Mouse (Mus musculus) limb, embryonic 11.5 days (tissue): ENCODE measurements at regions not wholly inside any gene's neighbourhood (a gene's known extent, or its start where the extent isn't known, plus 50 kb on each side); places are given as distances from the start of the nearest gene placed in this dataset.

Experiments used
- ATAC-seq: fragments of 200-750 bp; cut with Nextera tagmentation; 2 replicates; pipeline ENCODE4 v1.8.0; 2017; ENCODE audit warnings: low read depth; ENCODE audit not compliant: insufficient number of reproducible peaks, low FRiP score, low TSS enrichment
- DNase-seq: peaks from one replicate; pipeline ENCODE4 v3.0.0-alpha.2; 2015; ENCODE audit warnings: low spot score
- H3K27ac ChIP-seq: fragments of 300-500 bp; sonication (generic); replicated peaks from 2 replicates; pipeline ENCODE4 v1.5.1; 2014; ENCODE audit warnings: low read depth, mild to moderate bottlenecking, low read length
- H3K27me3 ChIP-seq: fragments of 300-500 bp; sonication (generic); 2 replicates; pipeline ENCODE4 v1.6.1; 2014; ENCODE audit warnings: mild to moderate bottlenecking, low read length, mixed read lengths; ENCODE audit not compliant: control insufficient read depth, insufficient read depth
- H3K36me3 ChIP-seq: fragments of 300-500 bp; sonication (generic); 2 replicates; pipeline ENCODE4 v1.6.1; 2014; ENCODE audit warnings: mild to moderate bottlenecking, low read length, moderate library complexity, mixed read lengths; ENCODE audit not compliant: control insufficient read depth, insufficient read depth
- H3K4me1 ChIP-seq: fragments of 300-500 bp; sonication (generic); 2 replicates; pipeline ENCODE4 v1.6.1; 2014; ENCODE audit warnings: low read length, mixed read lengths; ENCODE audit not compliant: control insufficient read depth, insufficient read depth
- H3K4me2 ChIP-seq: fragments of 300-500 bp; sonication (generic); 2 replicates; pipeline ENCODE4 v1.6.1; 2014; ENCODE audit warnings: low read depth, mild to moderate bottlenecking, moderate library complexity; ENCODE audit not compliant: severe bottlenecking
- H3K4me3 ChIP-seq: fragments of 300-500 bp; sonication (generic); 2 replicates; pipeline ENCODE4 v1.5.1; 2014; ENCODE audit warnings: low read depth, low read length
- H3K9ac ChIP-seq: fragments of 300-500 bp; sonication (generic); 2 replicates; pipeline ENCODE4 v1.6.1; 2014; ENCODE audit warnings: mild to moderate bottlenecking, low read length
- H3K9me3 ChIP-seq: fragments of 300-500 bp; sonication (generic); 2 replicates; pipeline ENCODE4 v1.6.1; 2016; ENCODE audit warnings: low read length; ENCODE audit not compliant: control insufficient read depth
- WGBS: fragments of 180-500 bp; shearing (Covaris S2); extraction: QIAGEN DNeasy Blood & Tissue Kit; methylation state at CpG from one replicate; pipeline ENCODE4 v1.1.7; 2014; 5-methylcytosine and 5-hydroxymethylcytosine counted together

- no peak overlapping the region for H3K9ac ChIP-seq
- H3K27ac ChIP-seq, result no peak overlapping the region
- WGBS, result 87% methylated on average over 12 of the region's 12 CpGs
- no peak overlapping the region for H3K4me3 ChIP-seq
- ATAC-seq, result no peak
- DNase-seq, result no peak
- H3K4me1 ChIP-seq, result no peaks in the 10 kb centered on the region
- no peak overlapping the region for H3K4me2 ChIP-seq
- no peaks in the 10 kb centered on the region for H3K36me3 ChIP-seq
- no peaks in the 10 kb centered on the region for H3K27me3 ChIP-seq
- no peaks in the 10 kb centered on the region for H3K9me3 ChIP-seq
Measured at GRCm38 (mm10) chr17:85508386-85508785, 105.0 kb upstream of the Six3 start.

GRCm38 (mm10) chr17:85512971-85513370, 100.4 kb upstream of the Six3 start:
- no peak overlapping the region for H3K4me3 ChIP-seq
- no peaks in the 10 kb centered on the region for H3K9me3 ChIP-seq
- no peaks in the 10 kb centered on the region for H3K27me3 ChIP-seq
- no peaks in the 10 kb centered on the region for H3K4me1 ChIP-seq
- no peak for DNase-seq
- no peak overlapping the region for H3K9ac ChIP-seq
- no peak overlapping the region for H3K27ac ChIP-seq
- ATAC-seq, result no peak
- 92% methylated on average over 4 of the region's 4 CpGs for WGBS
- H3K4me2 ChIP-seq, result no peak overlapping the region
- no peaks in the 10 kb centered on the region for H3K36me3 ChIP-seq

- 87% methylated on average over 4 of the region's 4 CpGs for WGBS
- H3K4me1 ChIP-seq, result no peaks in the 10 kb centered on the region
- no peaks in the 10 kb centered on the region for H3K27me3 ChIP-seq
- H3K27ac ChIP-seq, result no peak overlapping the region
- H3K9me3 ChIP-seq, result no peaks in the 10 kb centered on the region
- H3K9ac ChIP-seq, result no peak overlapping the region
- DNase-seq, result no peak
- no peak overlapping the region for H3K4me3 ChIP-seq
- H3K36me3 ChIP-seq, result no peaks in the 10 kb centered on the region
- no peak overlapping the region for H3K4me2 ChIP-seq
- ATAC-seq, result no peak
Measured at GRCm38 (mm10) chr17:85513936-85514335, 99.5 kb upstream of the Six3 start.

- 75% methylated on average over 7 of the region's 7 CpGs for WGBS
- ATAC-seq, result no peak
Measured at GRCm38 (mm10) chr17:85514396-85514795, 99.0 kb upstream of the Six3 start.

GRCm38 (mm10) chr17:85517301-85517700, 96.1 kb upstream of the Six3 start:
- H3K9me3 ChIP-seq, result no peaks in the 10 kb centered on the region
- 85% methylated on average over 3 of the region's 3 CpGs for WGBS
- DNase-seq, result peak; percentile 4
- no peaks in the 10 kb centered on the region for H3K36me3 ChIP-seq
- no peak overlapping the region for H3K9ac ChIP-seq
- no peak overlapping the region for H3K4me2 ChIP-seq
- H3K27me3 ChIP-seq, result no peaks in the 10 kb centered on the region
- H3K27ac ChIP-seq, result no peak overlapping the region
- H3K4me1 ChIP-seq, result no peaks in the 10 kb centered on the region
- no peak overlapping the region for H3K4me3 ChIP-seq
- ATAC-seq, result no peak

More at GRCm38 (mm10) chr17:85514396-85514795, 99.0 kb upstream of the Six3 start:
- Histone ChIP-seq H3K4me3 (no peak overlapping the region), H3K9ac (no peak overlapping the region), H3K27me3 (no peaks in the 10 kb centered on the region), H3K4me2 (no peak overlapping the region), H3K9me3 (no peaks in the 10 kb centered on the region), H3K27ac (no peak overlapping the region), H3K36me3 (no peaks in the 10 kb centered on the region), H3K4me1 (no peaks in the 10 kb centered on the region)
- DNase-seq, result no peak

GRCm38 (mm10) chr17:85518513-85518912, 94.9 kb upstream of the Six3 start:
- DNase-seq, result peak; percentile 14

GRCm38 (mm10) chr17:85527327-85527698, 86.1 kb upstream of the Six3 start:
- Histone ChIP-seq H3K36me3 (no peaks in the 10 kb centered on the region), H3K27me3 (no peaks in the 10 kb centered on the region), H3K4me2 (no peak overlapping the region), H3K9ac (no peak overlapping the region), H3K27ac (no peak overlapping the region), H3K4me1 (no peaks in the 10 kb centered on the region), H3K9me3 (no peaks in the 10 kb centered on the region), H3K4me3 (no peak overlapping the region)
- ATAC-seq (no peak), DNase-seq (no peak)
- WGBS, result 29% methylated on average over 7 of the region's 7 CpGs

More at GRCm38 (mm10) chr17:85518513-85518912, 94.9 kb upstream of the Six3 start:
- Histone ChIP-seq H3K27me3 (no peaks in the 10 kb centered on the region), H3K9ac (no peak overlapping the region), H3K4me2 (no peak overlapping the region), H3K36me3 (no peaks in the 10 kb centered on the region), H3K27ac (no peak overlapping the region), H3K4me3 (no peak overlapping the region), H3K9me3 (no peaks in the 10 kb centered on the region), H3K4me1 (no peaks in the 10 kb centered on the region)
- no peak for ATAC-seq
- 90% methylated on average over 6 of the region's 6 CpGs for WGBS

GRCm38 (mm10) chr17:85528105-85529004, 85.1 kb upstream of the Six3 start:
- no peak for ATAC-seq
- Histone ChIP-seq H3K4me1 (no peaks in the 10 kb centered on the region), H3K9me3 (no peaks in the 10 kb centered on the region), H3K36me3 (no peaks in the 10 kb centered on the region), H3K27ac (no peak overlapping the region), H3K4me2 (no peak overlapping the region), H3K9ac (no peak overlapping the region), H3K4me3 (no peak overlapping the region), H3K27me3 (no peaks in the 10 kb centered on the region)
- DNase-seq, result no peak
- WGBS, result 67% methylated on average over 20 of the region's 20 CpGs
